Mouse (Mus musculus): ENCODE measurements around the gene Plekho2.
A peak's percentile ranks its signal among the peaks of the same experiment; 100 is the strongest.

Gene Plekho2

DNA sequence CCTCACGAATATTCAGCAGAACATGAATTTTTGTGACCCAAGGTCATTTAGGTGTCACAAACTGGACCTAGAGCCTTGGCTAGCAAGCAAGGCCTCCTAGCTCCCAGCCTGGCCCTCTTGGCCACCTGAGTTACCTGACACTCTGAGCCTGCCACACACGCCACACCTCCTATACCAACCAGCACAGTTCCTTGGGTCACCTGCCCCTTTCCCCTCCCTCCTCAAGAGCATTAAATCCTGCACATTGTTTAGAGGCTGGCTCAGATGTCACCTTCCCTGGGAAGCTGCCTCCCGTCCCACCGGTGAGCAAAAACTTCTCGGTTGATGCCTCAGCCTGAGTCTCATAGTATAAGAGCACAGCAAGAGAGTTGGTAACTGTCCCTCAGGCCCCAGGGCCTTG lies 48.6 kb downstream of the Plekho2 start:
- no peak for DNase-seq (ENCODE audit: low read depth, low spot score)

DNA sequence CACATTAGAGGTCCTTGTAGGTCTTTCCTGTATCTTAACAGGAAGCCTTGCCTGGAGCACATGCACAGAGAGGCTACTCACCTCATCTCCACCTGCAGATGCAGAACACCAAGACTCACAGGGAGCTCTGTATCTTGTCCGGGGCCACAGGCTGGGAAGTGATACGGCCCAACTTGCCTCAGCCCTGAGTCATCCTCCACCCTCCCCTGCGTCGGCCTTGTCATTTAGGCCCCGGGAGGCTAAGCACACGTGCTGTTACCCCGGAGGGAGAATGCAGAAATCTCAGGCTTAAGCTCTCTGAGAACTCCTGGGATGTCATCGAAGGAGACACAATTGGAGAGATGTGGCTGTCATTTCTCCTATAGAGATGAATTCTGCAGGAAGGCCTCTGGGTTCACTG lies 50.2 kb downstream of the Plekho2 start:
- no peak for DNase-seq (ENCODE audit: low read depth, low spot score)

DNA sequence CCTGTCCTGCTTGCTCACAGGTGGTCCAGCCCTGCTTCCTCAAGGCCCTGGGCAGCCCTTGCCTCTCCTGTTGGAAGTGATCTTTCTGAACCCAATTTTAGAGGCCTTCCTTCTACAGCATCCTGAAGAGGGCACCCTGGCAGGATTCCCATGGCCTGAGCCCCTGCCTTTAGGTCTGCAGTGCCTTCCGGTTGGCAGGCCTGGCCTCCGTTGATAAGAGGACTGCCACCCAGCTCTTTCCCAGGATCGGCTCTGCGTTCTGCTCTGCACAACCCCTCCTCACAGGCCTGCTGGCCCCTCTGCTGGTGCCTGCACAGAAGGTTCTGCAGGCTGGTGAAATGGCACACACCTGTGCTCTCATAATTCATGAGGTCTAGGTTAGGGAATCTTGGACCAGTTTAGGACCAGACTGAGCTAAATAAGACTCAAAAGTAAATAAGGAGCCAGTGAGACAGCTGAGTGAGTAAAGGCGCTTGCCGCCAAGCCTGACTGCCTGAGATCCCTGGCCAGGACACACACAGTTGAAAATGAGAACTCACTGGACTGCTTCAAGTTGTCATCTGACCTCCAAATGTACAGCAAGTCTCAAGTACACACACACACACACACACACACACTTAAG lies 51.3 kb downstream of the Plekho2 start:
- no peak for DNase-seq (ENCODE audit: low read depth, low spot score)

DNA sequence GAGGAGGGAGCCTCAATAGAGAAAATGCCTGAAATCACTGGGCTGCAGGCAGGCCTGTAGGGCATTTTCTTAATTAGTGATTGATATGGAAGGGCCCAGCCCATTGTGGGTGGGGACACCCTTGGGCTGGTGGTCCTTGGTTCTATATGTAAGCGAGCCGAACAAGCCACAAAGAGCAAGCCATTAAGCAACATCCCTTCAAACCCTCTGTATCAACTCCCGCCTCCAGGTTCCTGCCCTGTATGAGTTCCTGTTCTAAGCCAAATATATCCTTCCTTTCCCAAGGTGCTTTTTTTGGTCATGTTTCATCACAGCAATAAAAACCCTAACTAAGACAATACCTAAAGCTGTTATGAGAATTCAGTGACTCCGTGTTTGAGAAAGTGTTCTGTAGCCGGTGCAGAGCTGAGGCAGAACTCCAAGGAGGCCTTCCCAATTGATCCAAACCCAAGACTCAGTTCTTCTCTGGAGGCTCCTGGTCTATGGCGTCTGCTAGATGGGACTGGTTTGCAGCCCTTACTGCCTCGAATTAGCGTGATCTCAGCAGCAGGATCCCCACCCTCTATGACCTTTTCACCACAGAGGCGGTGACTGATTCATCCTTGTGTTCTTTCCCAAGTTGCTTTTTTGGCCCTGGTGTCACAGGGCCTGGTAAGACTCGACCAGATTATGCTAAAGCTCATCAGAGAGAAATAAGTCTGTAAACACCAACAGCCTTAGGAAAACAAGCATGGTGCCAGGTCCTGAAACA lies 54.2 kb downstream of the Plekho2 start:
- no peak for DNase-seq (ENCODE audit: low read depth, low spot score)

DNA sequence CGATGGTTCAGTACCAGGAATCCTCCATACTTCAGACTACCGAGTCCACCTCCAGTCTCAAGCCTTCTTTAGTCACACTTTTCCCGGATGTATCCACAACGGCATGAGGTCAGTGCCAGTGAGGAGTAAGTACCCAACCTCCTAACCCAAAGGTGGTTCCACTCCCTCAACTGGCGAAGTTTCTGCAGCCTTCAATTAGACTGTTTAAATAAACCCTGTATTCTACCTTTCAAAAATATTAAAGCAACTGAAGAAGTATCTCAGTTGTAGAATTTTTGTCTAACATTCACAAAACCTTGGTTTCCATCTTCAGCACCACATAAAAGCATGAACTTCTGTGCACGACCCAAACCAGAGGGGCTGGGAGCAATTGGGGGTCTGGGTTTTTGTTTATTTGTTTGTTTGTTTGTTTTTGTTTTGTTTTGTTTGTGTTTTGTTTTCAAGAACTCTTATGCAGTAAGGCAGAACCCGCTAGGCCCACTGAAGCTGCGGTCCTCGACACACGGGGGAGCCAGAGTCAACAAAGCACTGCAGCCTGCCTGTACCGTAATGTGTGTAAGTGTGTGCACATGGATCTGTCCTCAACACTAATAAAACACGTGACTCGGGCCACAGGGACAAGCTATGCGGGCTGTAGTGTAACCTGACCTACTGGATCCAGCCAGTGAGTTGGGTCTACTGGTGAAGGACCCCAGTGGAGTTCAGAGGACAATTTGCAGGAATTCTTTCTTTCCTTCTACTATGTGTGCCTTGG lies 56.1 kb downstream of the Plekho2 start:
- DNase-seq (ENCODE audit: low read depth, low spot score): peak; percentile 69

DNA sequence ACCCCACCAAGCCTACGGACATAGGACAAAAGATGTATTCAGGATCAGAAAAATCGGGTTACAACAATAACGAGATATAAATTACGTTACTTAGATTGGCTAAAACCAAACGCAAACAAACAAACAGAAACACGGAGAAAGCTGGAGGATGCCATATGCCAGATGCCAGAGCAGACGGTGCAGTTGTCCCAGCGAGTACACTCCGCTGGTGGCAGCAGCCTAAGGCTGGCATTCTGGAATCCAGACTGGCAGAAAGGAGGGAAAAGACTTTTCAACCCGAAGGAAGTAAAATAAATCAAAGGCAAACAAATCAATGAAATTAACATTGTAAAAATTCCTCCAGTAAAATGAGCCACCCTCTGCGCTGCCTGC lies 59.3 kb downstream of the Plekho2 start:
- no peak for DNase-seq (ENCODE audit: low read depth, low spot score)

DNA sequence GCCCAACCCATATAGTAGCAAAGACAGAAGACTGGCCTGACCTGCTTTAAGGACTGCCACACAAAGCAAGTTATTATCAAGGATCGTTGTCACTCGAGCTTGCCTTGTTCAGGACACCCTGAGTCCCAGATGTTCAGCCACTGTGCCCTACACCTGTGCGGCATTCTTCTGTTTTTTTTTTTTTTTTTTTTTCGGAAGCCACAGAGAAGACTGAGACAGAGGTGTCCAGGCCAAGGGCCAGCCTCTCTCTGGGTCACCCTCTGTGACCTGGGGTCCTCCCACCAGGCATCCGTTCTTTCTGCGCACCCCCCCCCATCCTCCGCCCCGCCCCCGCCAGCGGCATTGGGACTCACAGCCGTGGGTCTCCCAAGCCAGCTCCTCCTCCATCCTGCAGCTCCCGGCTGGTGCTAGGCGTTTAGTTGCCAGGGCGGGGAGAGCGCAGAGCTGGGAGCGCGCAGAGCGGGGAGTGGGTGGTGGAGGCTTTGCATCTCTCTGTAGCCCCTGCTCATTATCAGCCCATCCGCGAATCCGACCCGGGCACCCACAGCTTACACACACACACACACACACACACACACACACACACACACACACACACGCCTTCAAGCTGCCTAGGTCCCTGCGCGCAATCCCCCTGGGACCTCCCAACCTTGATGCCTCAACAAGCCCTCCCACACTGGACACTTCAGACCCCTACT lies 59.9 kb downstream of the Plekho2 start, which contains the start of gene Ankdd1a:
Gene Ankdd1a, minus strand, starts transcription at position 387 of the 698 bp plus-strand sequence.
- DNase-seq (ENCODE audit: low read depth, low spot score): peak; percentile 33

DNA sequence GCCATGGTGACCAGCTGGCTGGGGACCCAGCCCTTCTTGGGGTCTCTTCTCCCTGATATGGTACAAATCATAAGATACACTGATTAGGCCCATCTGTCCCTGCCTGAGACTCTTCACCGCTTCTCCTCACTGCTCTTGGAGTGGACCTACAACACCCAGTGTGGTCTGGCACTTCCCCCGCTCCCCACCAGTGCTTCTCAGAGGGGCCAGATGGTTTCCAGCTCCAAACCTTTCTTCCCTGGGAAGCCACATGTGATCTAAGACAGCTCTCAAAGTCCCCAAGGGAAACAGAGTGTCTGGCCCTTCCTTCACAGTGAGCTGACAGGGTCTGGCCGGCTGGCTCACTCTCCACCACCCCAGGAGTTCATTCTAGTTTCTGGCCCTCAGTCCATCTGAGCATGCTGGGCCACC lies 65.0 kb downstream of the Plekho2 start:
- DNase-seq (ENCODE audit: low read depth, low spot score): no peak

DNA sequence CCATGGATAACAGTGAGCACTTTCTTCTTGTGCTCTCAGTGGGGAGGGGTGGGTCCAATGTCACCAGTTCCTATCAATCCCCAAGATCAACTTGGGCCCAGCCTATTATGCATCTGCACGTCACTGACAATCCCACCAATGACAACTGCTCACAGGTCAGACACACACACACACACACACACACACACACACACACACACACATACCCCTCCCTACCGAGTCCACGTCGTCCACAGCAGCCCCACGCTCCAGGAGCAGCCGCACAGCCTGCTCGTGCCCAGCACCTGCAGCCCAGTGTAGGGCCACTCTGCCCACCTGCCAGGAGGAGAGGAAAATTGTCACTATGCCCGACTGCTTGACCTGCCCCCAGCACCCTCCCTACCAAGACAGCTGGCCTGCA lies 65.4 kb downstream of the Plekho2 start:
- no peak for DNase-seq (ENCODE audit: low read depth, low spot score)

DNA sequence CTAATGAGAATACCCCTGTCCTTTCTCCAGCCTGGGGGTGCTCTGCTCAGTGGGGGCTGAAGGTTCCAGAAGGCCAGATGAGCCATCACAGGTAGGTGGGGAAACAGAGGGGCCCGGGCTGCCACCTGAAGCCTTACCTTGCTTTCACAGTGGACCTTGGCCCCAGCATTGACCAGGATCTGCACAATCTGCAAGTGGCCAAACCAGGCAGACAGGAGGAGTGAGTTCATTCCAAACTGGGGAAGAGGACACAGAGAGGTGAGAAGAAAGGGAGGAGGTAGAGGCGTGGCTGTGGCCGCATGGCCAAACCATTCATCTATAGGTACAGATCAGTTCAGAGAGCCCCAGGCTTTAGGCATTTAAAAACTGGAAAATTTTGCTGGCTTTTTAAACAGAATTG lies 67.3 kb downstream of the Plekho2 start:
- no peak for DNase-seq (ENCODE audit: low read depth, low spot score)

DNA sequence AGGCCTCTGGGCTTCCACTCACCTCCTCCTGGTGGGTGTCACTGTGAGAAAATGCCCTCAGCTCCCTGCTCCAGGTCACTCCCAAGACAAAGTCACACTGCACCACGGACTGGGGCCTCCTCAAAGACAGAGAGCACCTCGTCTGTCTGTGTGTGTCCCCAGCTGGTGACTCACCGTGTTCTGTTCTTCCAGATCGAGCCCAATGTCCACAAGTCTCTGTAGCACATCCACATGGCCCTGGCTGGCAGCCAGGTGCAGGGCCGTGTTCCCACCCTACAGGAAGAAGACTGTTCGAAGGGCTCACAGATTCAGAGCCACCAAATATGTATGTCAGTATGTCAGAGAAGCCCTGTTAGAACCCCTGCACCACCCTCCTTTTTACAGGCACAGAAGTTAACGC lies 71.4 kb downstream of the Plekho2 start:
- DNase-seq (ENCODE audit: low read depth, low spot score): no peak

DNA sequence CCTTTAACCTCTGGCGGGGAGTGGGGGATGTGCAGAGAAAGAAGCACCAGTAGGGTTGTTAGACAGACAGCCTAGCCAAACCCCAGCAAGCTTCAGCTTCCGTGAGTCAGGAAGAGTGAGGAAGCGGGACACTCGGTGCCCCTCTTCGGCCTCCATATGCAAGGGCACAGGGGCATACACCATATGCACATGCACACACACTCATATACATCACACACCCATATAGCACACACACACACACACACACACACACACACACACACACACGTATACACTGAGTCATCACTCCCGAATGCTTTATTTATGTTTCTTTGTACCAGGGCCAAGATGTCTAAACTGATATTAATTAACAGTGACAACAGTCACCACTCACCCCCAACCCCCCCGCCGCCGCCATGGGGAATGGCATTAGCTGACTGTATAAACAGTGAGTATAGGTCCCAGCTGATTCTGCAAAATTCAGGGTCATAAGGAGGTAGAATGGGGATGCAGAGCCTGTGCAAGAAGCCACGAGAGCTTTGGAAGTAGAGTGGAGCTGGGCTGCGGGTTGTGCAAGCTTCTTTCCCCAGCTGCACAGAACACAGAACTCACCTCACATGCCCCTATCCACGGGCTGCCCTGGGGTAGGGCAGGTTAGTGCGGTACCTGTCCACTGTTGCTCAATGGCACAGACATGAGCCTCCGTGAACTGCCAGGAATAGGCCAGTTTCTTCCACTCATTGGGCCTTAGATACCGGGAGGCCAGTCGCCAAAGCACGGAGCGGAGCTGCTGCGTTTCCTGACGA lies 76.9 kb downstream of the Plekho2 start:
- no peak for DNase-seq (ENCODE audit: low read depth, low spot score)
